Mouse (Mus musculus) fibroblast of lung, adult 2 months (primary cell): Measurements from ENCODE around the gene Cadps2.

Source experiments
- DNase-seq: peaks from one replicate; pipeline ENCODE4 v3.0.0-alpha.2; 2011; ENCODE audit warnings: low read depth

The Cadps2 gene

GRCm38 (mm10) chr6:23758249-23758648 is 81.0 kb downstream of the Cadps2 start:
- no peak for DNase-seq

GRCm38 (mm10) chr6:23748823-23749222 is 90.4 kb downstream of the Cadps2 start:
- DNase-seq: no peak

DNA sequence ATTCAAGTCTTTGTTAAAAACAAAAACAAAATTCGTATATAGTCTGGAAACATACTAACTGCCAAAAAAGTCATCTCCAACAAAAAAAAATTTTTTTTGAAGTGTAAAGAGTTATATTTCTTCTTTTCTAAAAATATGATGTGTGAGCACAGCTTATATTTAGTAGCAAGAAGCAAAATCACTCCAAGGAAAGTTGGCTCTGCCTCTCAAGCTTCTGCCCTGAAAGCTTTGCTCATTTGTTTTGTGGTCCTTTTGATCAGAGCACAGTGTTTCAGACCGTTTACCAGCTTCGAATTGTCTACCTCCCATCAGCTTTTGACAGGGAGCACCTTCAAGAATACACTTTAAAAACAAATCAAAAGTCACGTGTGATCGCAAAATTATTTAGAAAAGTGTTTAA is 99.2 kb downstream of the Cadps2 start:
- no peak for DNase-seq

GRCm38 (mm10) chr6:23732750-23733149 is 106.5 kb downstream of the Cadps2 start:
- DNase-seq: no peak

- DNase-seq: no peak
These were observed 110.6 kb downstream of the Cadps2 start for GRCm38 (mm10) chr6:23728620-23729019.

DNA sequence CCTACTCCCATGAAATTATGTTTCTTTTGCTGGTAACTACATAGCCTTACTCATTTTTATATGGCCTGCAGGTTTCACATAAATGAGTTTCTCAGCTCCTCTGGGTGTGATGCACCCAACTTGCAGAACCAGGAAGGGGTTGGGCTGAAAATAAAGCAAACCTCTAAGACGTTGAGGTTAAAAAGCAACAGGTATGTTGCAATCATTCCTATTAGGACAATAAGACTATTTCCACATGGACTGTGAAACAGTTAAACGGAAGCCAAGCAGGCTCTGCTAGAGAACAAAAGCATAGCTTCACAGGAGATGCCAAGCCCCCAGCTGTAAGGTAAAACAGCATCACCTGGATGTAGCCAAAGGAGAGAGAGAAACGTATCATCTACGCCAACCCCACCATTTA is 115.5 kb downstream of the Cadps2 start:
- no peak for DNase-seq

DNA sequence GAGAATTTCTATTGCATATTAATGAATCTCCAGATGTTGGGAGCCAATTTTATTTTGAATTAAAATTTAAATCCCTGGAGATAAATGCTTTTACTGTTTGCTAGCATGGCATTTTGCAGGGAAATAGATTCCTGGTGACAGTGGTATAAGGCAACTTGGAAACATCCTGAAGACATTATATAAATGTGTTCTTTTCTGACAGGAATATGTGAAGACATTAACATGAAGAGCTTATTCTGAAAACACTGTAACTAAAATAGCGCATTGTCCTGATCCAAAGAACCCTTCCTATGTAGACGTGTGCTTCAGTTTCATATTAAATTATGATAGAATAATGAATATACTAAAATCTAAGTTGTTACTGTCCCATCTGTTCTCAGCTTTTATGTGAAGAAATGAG is 118.8 kb downstream of the Cadps2 start:
- DNase-seq: no peak

DNA sequence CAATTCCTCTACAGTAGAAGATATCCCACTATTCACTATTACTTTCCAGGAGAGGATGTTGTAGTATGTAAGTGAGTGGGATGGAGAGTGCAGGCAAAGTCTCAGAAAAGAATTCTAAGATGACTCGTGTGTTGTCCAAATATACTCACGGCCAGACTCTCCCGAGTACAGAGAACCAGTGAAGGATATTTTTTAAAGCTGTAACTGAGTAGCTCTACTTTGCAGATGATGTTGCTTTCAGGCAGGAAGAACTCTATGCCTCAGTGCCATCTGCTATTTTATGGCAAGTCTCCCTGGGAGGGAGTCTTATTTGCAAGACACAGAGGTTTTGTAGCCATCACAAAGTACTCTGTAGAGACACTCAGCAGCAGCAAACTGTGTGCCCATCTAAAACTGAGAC is 131.7 kb downstream of the Cadps2 start:
- DNase-seq: no peak

DNA sequence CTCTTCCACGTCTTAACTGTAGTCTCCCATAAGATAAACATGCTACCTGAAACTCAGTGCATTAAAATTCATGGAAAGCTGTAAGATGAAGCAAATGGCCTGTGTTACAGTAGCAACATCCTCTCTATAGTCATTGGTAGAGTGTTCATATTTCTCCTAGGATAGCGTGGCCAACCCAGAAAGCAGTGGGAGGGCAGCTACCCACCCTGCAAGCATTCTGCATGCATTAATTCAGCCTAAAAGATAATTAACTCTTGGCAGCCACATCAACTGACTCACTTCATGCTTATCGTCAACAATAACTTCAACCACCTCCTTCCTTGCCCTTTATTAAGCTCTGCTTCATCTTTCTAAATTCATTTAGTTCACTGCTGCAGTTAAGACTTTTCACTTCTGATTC is 138.3 kb downstream of the Cadps2 start:
- no peak for DNase-seq

DNA sequence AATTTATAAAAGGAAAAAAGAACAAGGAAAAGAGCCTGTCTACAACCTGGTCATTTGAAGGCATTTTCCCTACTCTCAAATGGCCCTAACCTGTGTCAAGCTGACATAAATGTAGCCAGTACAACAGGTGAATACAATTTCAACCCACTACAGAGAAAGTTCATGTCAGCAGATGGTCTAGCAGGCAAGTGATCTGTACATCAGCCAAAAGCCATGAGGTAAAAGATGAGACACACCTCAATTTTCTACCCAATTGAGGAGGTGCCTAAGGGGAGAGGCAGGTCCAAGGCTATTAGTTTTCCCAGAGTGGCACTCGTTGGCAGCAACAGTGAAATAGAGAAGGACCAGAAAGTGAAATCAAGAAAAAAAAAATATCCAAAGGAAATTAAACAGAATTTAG is 161.0 kb downstream of the Cadps2 start:
- DNase-seq: no peak

DNA sequence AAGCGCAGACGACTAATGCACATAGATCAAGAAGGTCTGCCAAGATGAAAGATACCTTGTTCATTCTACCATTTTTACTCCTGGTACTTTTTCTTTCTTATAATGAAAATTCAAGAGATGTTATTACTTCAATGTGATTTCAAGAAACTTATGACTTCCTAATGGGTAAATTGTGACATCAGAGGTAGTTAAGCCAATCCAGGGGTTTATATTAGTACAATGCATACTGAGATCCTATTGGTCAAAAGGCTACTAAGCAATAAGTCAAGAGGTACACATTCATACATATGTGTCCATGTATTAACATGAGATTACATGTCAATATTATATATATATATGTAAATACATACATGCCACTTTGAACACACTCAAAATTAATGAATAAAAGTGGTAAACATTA is 184.2 kb downstream of the Cadps2 start, which contains the start of gene Rnf148:
Gene Rnf148 (minus strand): TSS at position 101 of the 400 bp plus-strand sequence.
- DNase-seq: no peak

GRCm38 (mm10) chr6:23650205-23650604 is 189.0 kb downstream of the Cadps2 start, which contains the start of gene Rnf133:
Gene Rnf133 (minus strand): TSS chr6:23650305.
- no peak for DNase-seq

- DNase-seq: no peak
These were observed 190.5 kb downstream of the Cadps2 start for GRCm38 (mm10) chr6:23648732-23649131.

DNA sequence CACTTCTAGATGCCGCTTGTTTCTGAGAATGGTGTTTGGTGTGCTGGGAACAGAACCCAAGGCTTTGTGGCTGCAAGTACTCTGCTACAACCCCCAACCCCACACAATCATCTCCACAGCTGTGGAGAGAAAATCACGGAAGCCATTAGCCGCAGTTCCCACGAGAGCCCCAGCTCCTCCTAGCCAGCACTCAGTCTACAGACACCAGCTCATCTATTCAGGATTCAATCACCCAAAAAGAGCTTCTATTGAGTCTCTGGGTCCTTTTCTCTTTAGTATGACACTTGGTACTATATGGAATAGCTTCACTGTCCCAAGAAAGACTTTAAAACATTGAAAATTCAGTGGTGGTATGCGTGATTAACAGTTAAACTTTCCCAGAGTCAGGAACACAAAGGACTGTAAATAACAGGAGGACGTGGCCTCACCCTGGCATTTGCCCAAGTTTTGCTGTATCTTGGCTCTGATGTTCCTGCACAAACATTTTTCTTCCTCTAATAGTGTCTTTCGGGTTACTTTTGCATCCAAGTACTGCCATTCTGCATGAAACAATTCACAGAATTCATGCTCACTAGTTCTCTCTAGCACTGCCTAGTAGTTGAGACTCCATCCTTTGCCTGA is 191.5 kb downstream of the Cadps2 start:
- no peak for DNase-seq

DNA sequence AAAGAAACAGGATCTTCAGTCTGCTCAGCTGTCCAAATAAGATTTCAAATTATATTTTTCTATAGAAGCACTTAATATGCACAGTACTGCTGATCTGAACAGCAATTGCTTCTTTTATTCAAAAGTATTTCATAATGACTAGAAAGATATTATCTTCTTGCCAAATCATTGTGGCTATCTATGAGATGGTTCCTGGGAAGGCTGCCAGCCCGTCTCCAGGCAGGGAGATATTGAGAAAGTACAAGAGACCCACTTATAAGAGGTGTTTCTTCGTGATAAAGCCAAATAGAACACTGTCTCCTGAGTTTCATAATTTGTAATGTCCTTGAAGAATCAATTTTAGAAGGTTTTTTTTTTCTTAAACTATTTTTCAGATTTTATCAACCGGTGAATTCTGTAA is 202.1 kb downstream of the Cadps2 start:
- no peak for DNase-seq

DNA sequence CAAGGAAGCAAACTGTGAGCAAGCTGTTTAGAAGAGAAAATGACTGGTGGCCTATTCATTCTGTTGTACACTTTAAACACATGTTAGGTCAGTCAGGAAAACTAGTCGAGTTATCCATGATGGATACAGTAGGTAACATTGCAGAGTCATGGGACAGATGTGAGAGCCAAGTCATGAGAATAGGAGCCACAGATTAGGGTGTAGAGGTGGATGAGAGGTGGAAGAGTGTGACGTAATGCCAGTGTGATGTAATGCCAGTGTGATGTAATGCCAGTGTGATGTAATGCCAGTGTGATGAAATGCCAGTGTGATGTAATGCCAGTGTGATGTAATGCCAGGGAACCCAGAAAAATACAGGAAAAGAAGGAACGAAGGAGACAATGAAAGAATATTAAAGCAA is 204.0 kb downstream of the Cadps2 start:
- no peak for DNase-seq

GRCm38 (mm10) chr6:23634016-23634415 is 205.2 kb downstream of the Cadps2 start:
- DNase-seq: no peak

DNA sequence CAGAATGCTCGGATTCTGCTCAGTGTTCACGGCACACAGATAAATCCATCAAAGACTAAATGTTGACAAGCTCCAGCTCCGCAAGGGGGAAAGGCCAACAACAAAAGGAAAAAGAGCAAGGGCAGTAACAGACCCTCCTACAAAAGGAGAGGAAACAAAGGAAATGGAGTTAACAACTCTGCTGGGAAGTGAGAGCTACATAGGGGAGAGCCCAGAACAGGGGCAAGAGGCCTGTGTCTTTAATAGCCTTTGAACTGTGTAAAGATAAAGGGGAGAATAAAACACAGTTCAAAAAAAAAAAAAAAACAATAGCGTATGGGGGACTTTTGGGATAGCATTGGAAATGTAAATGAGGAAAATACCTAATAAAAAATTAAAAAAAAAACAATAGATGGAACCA is 208.8 kb downstream of the Cadps2 start:
- DNase-seq: no peak

- DNase-seq: no peak
These were observed 264.1 kb downstream of the Cadps2 start for GRCm38 (mm10) chr6:23575102-23575501.

- no peak for DNase-seq
These were observed 265.5 kb downstream of the Cadps2 start for GRCm38 (mm10) chr6:23573750-23574149.

GRCm38 (mm10) chr6:23572401-23572800 is 266.8 kb downstream of the Cadps2 start:
- DNase-seq: no peak

- no peak for DNase-seq
These were observed 269.5 kb downstream of the Cadps2 start for GRCm38 (mm10) chr6:23569686-23570085.

DNA sequence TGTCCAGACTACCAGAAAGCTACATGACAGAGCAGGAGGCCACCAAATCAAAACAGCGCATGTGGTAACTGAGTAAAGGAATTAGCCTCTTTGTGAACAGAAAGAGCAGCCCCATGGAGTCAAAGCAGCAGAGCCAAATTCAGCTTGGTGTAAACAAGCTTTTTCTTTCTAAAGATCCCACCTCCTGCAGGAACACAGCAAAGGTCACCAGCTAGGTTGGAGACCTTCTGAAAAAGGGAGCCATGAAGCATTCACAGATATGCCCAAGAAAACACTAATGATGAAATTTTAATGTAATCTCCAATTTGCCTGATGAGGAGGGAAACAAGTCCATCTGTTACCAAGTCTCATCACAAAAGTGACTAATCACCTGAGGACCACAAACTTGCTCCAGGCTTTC is 270.5 kb downstream of the Cadps2 start:
- DNase-seq: no peak

DNA sequence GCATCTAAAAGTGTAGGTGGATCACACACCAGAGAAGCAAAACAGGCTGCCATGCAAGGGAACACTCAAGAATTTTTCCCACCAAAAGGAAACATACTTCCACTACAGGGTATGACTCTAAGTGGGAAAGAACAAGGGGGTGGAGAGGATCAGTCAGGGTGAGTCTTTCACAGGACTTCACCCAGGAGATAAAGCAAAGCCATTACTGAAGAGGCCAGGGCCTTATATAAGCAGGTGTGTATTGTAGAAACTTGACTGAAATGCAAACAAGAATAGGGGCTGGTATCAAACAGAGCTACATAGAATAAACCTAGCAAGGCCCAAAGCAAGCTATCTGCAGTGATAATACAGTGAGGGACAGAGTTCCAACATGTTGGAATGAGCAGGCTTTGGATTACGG is 271.6 kb downstream of the Cadps2 start:
- DNase-seq: no peak

- DNase-seq: no peak
These were observed 289.3 kb downstream of the Cadps2 start for GRCm38 (mm10) chr6:23549874-23550273.
